Mouse (Mus musculus) adipocyte (in vitro differentiated cells): ENCODE data around the gene Sgip1.
A peak's percentile ranks its signal among the peaks of the same experiment; 100 is the strongest.

Experiments used
- DNase-seq: peaks from one replicate; pipeline ENCODE4 v3.0.0-alpha.2; 2016; ENCODE audit warnings: low spot score

The Sgip1 gene

DNA sequence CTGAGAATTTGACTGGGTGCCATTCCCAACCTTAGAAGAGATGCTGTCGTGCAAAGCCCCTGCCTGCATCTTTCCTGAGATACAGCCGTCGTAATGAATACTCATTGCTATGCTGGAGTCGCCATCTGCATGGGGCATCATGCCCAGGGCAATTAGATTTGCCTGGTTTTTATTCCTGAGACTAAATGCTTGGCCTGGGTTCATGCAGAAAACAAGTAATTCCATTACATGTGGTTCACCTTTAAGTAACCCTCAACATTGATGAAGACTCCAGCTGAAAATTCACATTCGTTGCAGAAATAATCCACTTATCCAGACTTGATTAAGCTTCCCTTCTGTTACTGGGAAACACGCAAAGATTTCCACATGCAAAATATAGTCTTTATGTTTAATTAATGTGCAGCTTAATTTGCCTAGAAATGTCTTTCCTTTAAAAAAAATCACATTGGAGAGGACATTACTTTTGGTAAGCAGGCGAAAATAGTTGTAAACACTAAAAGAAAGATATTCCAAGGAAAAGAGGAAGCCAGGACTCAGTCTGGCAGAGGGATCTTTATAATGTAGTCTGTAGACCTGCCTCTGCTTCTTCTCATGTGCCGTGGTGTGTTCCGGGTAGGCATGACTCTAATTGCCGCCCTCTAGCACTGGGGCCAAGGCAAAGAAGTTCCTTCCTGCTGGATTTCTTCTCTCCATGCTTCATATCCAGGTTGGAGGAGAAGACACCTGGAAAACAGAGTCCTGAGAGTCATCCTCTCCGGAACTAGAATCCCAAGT lies 100.0 kb downstream of the Sgip1 start:
- DNase-seq, result no peak

DNA sequence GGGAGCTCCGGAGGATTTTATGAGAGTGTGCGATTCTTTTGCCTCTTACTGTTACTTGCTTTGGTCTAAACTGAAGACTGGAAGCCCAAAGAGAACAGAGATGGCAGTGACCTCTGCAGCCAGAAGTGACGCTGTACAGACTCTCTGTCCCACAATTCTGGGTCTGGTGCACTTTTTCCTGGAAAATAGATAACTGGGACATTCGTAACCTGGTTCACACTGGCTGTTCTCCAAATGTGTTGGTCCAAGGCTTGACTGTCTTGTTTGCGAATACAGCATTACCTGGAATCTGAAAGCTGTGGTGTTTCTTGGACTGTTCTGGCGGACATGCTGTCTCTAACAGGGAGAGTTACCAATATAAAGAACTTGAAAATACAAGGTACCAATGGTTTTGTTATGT lies 109.4 kb downstream of the Sgip1 start:
- DNase-seq, result no peak

DNA sequence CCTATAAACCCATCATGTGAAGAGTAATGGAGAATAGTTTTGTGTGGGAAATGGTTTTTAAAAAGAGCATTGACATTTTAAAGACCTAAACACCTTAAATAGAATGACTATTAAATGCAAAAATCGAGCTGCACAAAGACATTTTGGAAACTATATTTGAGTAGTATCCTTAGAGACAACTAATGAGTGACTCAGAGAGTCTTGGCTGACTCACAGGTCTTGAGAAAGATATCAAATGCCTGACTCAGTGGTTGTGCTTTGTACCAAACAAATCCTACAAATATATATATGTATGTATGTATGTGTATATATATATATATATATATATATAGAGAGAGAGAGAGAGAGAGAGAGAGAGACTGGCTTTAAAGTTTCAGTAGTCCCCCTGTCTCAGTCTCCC lies 110.1 kb downstream of the Sgip1 start:
- DNase-seq, result no peak

DNA sequence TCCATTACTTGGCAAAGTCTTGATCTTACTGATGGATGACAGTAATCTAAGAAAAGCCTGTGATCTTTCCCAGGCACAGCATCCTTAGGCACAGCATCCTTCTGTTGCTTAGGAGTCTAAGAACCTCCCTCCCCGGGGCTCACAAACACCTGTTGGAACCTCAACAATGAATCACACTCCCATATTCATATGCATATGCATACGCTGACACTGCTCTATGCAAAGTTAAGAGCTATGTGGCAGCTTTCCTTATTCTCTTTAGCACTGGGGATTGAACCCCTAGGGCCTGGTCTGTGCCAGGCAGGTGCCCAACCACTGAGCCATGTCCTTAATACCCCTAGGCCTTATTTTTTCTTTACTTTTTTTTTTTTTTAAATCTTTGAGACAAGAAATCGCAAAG lies 111.2 kb downstream of the Sgip1 start:
- no peak for DNase-seq

DNA sequence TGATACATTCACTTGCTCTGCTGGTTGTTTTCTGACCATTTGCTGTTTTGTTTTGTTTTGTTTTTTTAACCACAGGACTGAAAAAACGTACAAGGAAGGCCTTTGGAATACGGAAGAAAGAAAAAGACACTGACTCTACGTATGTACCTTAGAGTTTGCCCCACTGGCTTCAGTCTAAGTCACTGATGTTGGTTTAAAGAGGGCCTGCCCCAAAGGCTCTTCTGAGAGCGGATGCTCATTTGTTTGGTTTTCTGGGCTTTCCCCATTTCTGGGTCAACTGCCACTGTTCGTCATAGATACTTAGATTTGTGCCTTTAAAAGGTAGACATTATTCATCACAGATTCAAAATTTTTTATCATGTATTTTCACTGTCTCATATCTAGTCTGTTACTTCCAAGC lies 111.7 kb downstream of the Sgip1 start:
- no peak for DNase-seq

DNA sequence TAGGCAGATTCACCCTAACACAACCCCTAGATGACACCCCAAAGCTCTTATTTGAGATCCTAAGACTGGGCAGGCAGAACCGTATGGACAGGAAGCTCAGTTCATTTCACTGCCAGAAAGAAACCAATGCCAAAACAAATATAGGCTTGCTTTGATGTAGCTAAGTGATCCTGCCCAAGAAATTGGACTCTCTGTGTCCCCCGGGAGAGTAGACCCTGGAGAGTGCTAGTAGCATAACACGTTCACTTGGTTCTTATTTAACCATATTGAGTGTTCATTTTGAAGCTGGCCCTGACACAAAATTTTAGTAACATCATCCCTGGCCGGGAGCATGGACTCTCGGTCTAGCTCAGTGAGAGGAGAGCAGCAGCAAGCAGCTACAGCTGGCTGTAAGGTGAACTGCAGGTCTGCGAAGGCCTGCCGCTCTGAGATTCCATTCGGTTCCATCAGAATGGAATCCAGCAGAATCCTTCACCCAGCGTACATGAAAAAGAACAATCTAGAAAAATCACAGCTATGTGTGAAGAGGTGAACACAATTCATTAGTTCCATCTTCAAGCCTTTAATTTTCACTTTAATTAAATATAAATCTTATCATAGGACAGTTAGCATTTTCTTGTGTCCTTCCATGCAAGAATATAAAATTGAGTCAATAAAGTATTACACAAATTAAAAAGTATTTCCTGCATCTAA lies 112.4 kb downstream of the Sgip1 start:
- DNase-seq, result no peak

DNA sequence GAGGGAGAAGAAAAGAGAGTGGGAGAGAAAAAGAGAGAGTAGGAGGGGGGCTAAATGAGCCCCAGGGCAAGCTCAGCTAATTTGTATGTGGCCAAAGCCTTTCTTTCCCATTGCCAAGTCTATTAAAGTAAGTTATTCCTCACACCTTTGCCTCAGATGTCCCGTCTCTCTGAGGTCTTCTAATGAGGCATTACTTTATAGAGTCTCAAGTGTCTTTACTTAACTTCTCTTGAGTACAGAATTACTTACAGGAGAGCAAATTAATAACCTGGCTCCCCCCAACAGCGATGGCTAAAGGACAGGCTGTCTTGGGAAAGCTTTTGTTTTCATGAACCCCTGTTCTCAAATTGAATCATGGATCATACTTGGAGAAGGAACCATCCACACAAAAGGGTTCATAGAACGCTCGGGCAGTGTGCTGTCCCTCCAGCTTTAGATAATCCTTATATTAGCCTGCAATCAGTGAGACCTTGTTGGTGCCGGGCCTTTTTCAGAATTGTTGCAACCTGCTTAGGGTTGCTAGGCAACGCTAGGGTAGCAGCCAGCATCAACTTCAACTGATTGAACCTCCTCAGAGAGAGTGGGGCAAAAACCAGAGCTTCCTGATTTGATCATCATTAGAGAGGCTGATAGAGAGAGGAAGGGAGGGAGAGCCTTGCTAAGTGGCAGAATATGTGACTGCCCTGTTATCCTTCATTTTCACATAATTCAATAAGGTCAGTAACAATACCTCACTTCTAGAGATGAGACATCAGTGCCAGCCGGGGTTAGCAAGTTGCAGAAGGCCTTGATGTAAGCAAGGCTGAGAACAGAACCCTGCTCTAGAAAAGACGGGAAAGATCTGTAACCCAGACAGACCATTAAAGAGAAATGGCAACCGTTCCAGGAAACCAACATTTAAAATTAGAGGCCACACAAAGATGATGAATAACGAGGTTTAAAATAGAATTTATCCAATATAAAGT lies 114.1 kb downstream of the Sgip1 start:
- DNase-seq, result no peak

DNA sequence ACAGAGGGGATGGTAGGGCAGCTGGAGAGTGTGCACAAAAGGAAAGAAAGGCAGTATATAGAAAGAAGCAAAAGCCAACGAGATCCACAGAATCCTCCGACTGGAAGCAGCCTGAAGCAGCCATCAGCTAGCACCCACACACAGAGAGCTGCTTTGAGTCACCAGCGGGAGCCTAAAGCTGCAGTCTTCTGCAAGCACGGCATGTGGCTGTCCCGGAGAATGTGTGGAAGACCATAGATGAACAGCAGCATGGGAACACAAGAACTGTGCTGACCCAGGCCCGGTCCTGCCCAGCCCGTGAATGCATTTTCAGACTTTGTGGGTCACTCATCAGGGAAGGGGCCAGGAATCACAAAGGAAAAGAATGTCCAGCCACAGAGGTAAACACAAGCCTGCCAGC lies 115.0 kb downstream of the Sgip1 start:
- no peak for DNase-seq

DNA sequence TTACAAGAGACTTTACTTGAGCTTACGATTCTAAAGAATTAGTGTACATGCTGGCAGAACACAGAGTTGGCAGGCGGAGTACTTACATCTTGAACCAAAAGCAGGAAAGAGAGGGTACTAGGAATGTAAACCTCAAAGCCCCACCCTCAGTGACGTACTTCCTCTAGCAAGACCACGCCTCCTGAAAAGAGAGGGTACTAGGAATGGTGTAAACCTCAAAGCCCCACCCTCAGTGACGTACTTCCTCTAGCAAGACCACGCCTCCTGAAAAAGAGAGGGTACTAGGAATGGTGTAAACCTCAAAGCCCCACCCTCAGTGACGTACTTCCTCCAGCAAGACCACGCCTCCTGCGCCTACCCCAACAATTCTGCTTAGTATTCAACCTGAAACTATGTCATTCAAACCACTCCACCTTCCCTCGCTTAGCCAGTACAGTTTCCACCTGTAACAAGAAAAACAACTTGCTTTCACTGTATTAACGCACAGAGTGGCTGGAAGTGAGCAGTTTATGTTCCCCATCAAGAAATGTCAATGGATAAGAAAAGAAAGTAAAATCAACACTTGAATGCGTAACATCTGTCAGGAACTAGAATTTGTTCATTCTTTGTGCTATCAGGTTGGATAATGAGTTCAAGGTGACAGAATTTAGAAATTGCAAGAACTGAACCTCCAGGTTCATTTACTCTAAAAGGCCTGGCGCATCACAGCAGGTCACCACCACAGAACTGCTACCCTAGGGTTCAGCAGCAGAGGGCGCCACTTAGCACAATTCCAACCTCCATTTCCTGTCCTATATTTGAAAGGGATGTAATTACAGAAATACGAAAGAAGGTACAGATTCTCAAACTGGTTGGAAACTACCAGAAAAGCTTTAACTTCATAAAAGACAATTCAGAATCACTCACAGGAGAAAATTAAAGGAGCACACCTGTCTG lies 118.4 kb downstream of the Sgip1 start:
- no peak for DNase-seq

DNA sequence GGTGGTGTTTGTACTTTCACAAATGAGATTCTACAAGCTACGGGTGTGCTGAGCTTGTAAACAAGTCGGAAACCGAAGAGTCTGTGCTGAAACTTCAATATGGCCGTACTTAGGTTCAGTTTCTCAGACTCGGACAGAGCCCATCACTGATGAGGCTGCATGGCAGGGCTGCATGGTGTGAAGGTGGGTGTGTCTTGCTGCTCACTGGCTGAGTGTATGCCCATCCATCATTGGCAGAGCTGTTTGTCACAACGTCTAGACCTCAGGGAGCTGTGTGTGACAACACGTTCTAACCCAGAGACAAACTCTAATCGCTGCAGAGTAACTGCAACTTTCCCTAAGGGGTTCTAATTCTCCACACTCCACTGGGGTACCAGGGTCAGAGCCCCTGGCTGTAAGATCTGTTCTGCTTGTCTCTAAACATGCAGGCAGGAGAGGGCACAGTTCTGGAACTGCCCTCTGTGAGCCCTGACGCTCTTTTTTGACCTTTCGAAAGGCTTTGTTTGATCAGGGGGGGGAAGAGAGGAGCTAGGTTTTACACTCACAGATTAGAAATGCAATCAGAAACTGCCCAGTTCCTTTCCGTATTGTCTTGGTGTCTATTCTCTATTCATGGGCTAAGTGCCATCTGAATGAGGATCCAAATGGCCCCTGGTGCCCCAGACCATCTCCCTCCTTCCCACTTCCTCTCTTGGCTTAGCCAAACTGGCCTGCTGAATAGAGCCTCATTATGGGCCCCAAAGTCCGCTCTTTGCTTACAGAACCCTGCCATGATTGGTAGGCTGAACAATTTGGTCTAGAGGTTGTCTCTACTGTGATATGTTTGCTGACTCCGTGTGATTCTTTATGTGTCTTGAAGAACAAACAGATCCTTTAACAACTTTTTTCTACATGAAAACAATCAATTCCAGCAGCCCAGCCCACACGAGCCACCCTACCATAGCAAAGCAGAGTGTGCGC lies 121.9 kb downstream of the Sgip1 start:
- DNase-seq, result no peak

DNA sequence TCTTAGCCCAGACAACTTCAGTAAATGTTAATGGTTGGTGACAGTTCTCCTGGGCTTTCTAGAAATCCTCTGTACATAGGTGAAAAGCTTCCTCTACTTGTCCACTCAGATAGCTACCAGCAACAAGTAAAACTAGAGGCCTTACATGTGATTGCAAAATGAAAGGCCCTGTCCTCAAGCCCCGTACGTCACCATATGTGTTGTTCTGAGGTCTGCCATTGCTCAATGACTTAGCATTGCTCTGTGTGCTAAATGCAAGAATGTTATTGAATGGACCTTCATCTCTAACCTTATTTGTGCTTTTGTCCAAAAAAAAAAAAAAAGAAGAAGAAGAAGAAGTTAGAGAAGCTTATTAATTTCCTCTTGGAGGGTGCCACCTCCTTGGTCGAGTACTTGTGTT lies 125.4 kb downstream of the Sgip1 start:
- DNase-seq, result no peak

DNA sequence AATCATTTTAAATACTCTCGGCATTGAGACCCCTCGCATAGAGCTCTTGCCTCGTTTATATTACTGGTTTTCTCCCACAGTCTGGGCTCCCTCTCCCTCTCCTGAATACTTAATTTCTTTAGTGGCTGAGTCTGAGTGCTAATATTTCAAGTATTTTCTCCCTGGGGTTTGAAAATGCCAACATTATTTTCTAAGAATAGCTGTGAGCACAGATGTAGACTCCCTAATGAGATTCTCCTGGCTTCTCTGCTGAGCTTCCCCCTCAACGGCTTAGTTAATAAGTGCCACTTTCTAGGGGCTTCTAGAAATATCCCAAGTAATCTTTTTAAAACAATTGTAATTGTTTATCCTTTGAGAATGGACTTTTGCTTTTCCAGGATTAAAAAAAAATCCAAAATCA lies 130.2 kb downstream of the Sgip1 start:
- no peak for DNase-seq

DNA sequence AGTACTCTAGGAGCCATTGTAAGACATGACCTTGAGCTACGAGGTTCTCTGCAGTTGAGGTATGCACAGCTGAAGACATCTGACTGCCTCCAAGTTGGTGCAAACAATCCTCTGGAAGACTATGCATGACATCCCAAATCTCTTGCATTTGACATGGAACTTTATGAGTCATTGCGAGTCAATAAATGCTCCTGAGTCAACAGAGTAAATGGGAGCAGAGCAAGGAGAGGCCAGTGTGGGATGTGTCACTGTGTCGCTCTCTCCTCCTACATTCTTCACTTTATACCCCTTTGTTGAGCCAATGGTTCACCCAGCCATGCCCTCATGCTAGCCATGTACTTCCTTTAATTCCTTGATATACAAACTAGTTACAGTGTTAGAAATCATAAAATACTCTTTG lies 142.0 kb downstream of the Sgip1 start:
- DNase-seq, result no peak

DNA sequence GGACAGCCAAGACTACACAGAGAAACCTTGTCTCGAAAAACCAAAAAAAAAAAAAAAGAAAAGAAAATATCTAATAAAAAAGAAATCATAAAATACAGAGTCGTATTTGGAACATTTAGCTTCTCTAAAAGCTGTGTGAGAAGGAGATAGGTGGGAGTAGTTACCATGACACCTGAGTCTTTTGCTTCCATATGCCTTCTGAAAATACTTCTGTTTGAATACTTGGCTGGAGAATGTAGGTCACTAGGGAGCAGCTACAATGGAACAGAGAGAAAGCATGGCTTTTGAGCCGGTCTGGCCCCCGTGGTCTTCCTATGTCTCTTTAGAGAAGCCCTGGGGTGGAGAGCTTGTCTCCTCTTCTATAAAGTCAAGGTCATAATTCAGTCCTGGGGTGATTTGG lies 143.1 kb downstream of the Sgip1 start:
- DNase-seq, result no peak

DNA sequence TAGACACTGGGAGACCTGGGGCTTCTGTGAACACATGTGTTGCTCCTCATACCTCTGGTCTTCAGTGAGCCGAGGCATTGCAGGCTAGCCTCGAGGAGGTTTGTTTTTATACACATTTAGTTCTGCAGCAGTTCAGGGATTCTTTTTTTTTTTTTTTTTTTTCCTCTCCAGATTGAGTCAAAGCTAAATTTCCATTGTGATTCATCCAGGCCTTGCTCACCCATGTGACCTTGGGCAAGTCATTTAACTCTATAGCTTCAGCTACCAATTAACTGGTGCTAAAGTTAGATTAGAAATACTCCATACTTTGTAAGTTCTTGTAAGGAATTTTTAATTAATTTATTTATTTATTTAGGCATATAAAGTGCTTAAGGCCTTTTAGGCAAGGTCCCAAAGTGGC lies 145.4 kb downstream of the Sgip1 start:
- DNase-seq, result no peak

DNA sequence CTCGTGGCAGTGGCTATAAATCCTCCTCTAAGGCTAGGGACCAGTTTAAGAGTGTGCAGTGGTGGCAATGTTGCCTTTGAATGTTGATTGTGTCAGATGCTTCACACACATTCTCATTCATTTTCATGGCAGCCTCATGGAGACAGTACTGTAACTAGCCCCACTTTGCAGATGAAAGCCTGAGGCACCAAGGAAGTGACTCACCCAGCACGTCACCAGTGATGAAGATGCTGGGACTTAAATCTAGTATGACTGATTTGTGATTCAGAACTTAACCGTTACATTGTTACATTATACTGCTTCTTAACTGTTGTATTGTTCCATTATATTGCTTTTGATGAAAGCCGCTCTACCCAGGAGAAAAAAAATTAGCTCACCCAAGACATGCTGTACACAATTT lies 145.8 kb downstream of the Sgip1 start:
- no peak for DNase-seq

DNA sequence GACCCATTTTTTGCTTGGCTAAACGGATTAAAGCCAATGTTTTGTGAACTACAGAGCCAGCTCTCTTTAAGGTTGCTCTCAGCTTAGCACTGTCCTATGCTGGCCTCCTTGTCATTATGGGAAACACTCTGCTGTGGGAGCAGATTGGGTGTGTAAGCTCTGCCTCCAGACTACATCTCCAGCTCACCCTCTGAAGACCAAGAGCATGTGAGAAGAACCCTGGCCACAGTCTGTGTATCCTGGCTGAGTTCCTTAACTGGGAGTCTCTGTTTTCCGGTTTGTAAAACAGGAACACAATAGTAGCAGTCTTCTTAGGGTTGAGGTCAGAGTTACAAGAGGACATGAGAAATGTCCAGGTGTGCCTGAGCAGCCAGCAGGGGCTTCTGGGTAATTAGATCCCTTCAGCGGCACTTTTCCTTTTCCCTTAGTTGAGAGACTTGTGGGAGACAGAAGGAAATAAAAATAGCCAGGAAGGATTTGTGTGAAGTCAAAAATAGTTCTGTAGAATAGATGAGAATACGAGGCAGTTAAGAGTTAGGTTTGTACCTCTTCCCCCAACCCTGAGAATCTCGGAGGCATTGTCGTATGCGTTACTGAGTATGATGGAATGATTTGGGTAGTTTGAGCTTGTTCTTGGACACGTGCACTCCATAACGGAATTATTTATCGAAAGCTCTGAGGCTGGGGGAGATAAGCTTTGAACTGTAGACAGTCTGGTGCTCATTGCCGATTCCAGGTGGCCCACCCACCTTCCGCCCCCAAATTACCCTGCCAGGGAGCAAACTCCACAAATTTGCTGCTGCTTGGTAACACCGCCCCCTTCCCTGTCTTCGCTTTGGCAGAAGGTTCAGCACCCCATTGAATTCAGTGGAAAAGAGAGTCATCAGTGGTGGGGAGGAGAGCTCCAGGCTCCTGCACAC lies 146.9 kb downstream of the Sgip1 start:
- no peak for DNase-seq

DNA sequence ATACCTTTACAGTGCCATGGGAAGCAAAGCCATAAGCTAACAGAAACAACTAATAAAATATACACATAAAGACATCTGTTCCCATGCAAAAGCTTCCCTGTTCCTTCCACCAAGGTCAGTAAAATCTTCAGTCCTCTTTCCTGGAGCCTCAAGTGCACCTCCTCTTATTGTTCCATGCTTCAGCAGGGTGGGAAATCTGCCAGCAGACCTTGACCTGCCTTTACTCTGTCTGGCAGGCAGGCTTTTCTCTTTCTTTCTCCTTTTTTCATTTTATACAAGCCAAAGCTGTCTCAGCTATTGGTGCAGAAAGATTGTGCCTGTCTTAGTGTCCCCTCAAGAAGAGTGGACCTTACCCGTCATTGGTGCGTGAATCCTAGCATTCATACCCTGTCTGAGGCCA lies 154.8 kb downstream of the Sgip1 start:
- DNase-seq, result no peak

DNA sequence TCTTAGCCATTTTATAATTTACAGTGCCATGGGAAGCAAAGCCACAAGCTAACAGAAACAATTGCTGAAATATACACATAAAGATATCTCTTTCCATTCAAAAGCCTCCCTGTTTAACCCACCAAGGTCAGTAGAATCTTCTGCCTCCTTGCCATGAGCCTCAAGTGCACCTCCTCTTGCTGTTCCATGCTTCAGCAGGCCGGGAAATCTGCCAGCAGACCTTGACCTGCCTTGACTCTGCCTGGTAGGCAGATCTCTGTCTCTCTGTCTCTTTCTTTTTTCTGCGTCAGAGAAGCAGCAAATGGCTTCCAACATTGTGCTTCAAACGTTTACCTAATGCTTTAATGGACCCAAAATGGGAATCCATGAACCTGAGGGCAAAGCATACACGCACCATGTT lies 157.9 kb downstream of the Sgip1 start:
- peak; percentile 10 for DNase-seq
